Mouse (Mus musculus) CH12.LX (cell line): ENCODE measurements at regions not wholly inside any gene's neighbourhood (a gene's known extent, or its start where the extent isn't known, plus 50 kb on each side); places are given as distances from the start of the nearest gene placed in this dataset.

Experiments used
- DNase-seq: peaks from one replicate; pipeline ENCODE4 v3.0.0-alpha.2; 2013; ENCODE audit errors: extremely low read depth
- H3K27ac ChIP-seq: 2 replicates; pipeline ENCODE4 v1.5.1; 2012; ENCODE audit warnings: low read depth, mild to moderate bottlenecking, control low read depth, moderate library complexity; ENCODE audit not compliant: insufficient read depth
- H3K27me3 ChIP-seq: replicated peaks from 2 replicates; pipeline ENCODE3; 2012; ENCODE audit warnings: inconsistent platforms
- H3K36me3 ChIP-seq, 2 experiments: replicated peaks in 1 of 2; 2 replicates each; pipeline versions ENCODE3 to v1.6.1; 2012; ENCODE audit warnings: inconsistent platforms in 1 of 2, low read length in 1 of 2, mild to moderate bottlenecking in 1 of 2, mixed read lengths in 1 of 2, moderate library complexity in 1 of 2; ENCODE audit not compliant: control insufficient read depth in 1 of 2, insufficient read depth in 1 of 2
- H3K4me1 ChIP-seq, 2 experiments: 2 replicates each; pipeline ENCODE4 v1.6.1; 2012; ENCODE audit warnings: inconsistent platforms in 1 of 2, moderate library complexity in 1 of 2; ENCODE audit not compliant: insufficient read depth in 2 of 2, control insufficient read depth in 1 of 2
- H3K4me2 ChIP-seq: 2 replicates; pipeline ENCODE4 v1.6.1; 2012; ENCODE audit warnings: low read depth, mild to moderate bottlenecking, control low read depth; ENCODE audit not compliant: poor library complexity, insufficient read depth, severe bottlenecking
- H3K4me3 ChIP-seq, 3 experiments: fragments of 150-350 bp in 1 of 3; sonication (generic) in 1 of 3; replicated peaks in 1 of 3; 2 replicates each; pipeline versions ENCODE3 to v1.5.1; 2011 to 2012; ENCODE audit warnings: low read depth in 2 of 3, low read length in 2 of 3, mild to moderate bottlenecking in 2 of 3, moderate library complexity in 2 of 3, control low read depth in 1 of 3, improper control_type of control experiment in 1 of 3, inconsistent platforms in 1 of 3, mixed read lengths in 1 of 3; ENCODE audit not compliant: poor library complexity in 1 of 3
- H3K79me2 ChIP-seq: replicated peaks from 2 replicates; pipeline ENCODE4 v1.6.1; 2012; ENCODE audit warnings: mild to moderate bottlenecking, moderate library complexity; ENCODE audit not compliant: control insufficient read depth, poor library complexity, insufficient read depth, severe bottlenecking; ENCODE audit errors: extremely low read depth
- H3K9ac ChIP-seq: 2 replicates; pipeline ENCODE4 v1.6.1; 2012; ENCODE audit warnings: low read depth, mild to moderate bottlenecking, control low read depth, moderate library complexity; ENCODE audit not compliant: insufficient read depth
- H3K9me3 ChIP-seq: replicated peaks from 2 replicates; pipeline ENCODE3; 2012; ENCODE audit warnings: low read length, inconsistent platforms, mixed read lengths
- BHLHE40 ChIP-seq: IDR thresholded peaks from 2 replicates; pipeline ENCODE4 v1.6.1; 2011; ENCODE audit warnings: mild to moderate bottlenecking, low read depth, low read length, improper control_type of control experiment
- CHD2 ChIP-seq: IDR thresholded peaks from 2 replicates; pipeline ENCODE4 v1.6.1; 2011; ENCODE audit warnings: low read length, improper control_type of control experiment
- CTCF ChIP-seq, 2 experiments: IDR thresholded peaks in 1 of 2; conservative IDR thresholded peaks in 1 of 2; 2 replicates each; pipeline ENCODE4 v1.5.1; 2011 to 2012; ENCODE audit warnings: low read depth in 2 of 2, low read length in 2 of 2, improper control_type of control experiment in 1 of 2, inconsistent platforms in 1 of 2, mild to moderate bottlenecking in 1 of 2, moderate library complexity in 1 of 2
- ELF1 ChIP-seq: IDR thresholded peaks from 2 replicates; pipeline ENCODE4 v1.6.1; 2014; ENCODE audit warnings: low read depth, mild to moderate bottlenecking, inconsistent platforms, low read length, improper control_type of control experiment
- EP300 ChIP-seq: IDR thresholded peaks from 2 replicates; pipeline ENCODE4 v1.6.1; 2011; ENCODE audit warnings: low read length, improper control_type of control experiment
- GABPA ChIP-seq: IDR thresholded peaks from 2 replicates; pipeline ENCODE4 v1.6.1; 2012; ENCODE audit warnings: low read depth, low read length, improper control_type of control experiment, inconsistent platforms; ENCODE audit not compliant: insufficient replicate concordance
- IRF4 ChIP-seq: IDR thresholded peaks from 2 replicates; pipeline ENCODE4 v1.6.1; 2014; ENCODE audit warnings: low read depth, mild to moderate bottlenecking, inconsistent platforms, low read length, improper control_type of control experiment
- JUN ChIP-seq: IDR thresholded peaks from 2 replicates; pipeline ENCODE4 v1.6.1; 2011; ENCODE audit warnings: low read depth, mild to moderate bottlenecking, low read length, improper control_type of control experiment, moderate library complexity; ENCODE audit not compliant: insufficient read depth
- JUND ChIP-seq: conservative IDR thresholded peaks from 2 replicates; pipeline ENCODE4 v1.6.1; 2011; ENCODE audit warnings: low read depth, low read length, improper control_type of control experiment
- MAFK ChIP-seq: IDR thresholded peaks from 2 replicates; pipeline ENCODE4 v1.6.1; 2011; ENCODE audit warnings: low read length, improper control_type of control experiment; ENCODE audit not compliant: insufficient replicate concordance
- MAZ ChIP-seq: IDR thresholded peaks from 2 replicates; pipeline ENCODE4 v1.6.1; 2012; ENCODE audit warnings: low read depth, mild to moderate bottlenecking, inconsistent platforms, low read length, improper control_type of control experiment, moderate library complexity
- MYC ChIP-seq: IDR thresholded peaks from 2 replicates; pipeline ENCODE4 v1.6.1; 2011; ENCODE audit warnings: low read depth, mild to moderate bottlenecking, improper control_type of control experiment, low read length
- NELFE ChIP-seq: IDR thresholded peaks from 2 replicates; pipeline ENCODE4 v1.6.1; 2011; ENCODE audit warnings: low read depth, low read length, improper control_type of control experiment
- NRF1 ChIP-seq: IDR thresholded peaks from 2 replicates; pipeline ENCODE4 v1.6.1; 2014; ENCODE audit warnings: low read depth, mild to moderate bottlenecking, inconsistent platforms, low read length, improper control_type of control experiment, moderate library complexity
- POLR2A ChIP-seq: IDR thresholded peaks from 2 replicates; pipeline ENCODE4 v1.6.1; 2011; ENCODE audit warnings: low read depth, mild to moderate bottlenecking, improper control_type of control experiment, low read length
- POLR2AphosphoS2 ChIP-seq: IDR thresholded peaks from 2 replicates; pipeline ENCODE4 v1.6.1; 2011; ENCODE audit warnings: low read depth, low read length, improper control_type of control experiment
- RCOR1 ChIP-seq: conservative IDR thresholded peaks from 2 replicates; pipeline ENCODE4 v1.6.1; 2012; ENCODE audit warnings: low read depth, mild to moderate bottlenecking, inconsistent platforms, low read length, improper control_type of control experiment
- UBTF ChIP-seq: IDR thresholded peaks from 2 replicates; pipeline ENCODE4 v1.6.1; 2012; ENCODE audit warnings: low read depth, mild to moderate bottlenecking, inconsistent platforms, low read length, improper control_type of control experiment, moderate library complexity
- USF2 ChIP-seq: conservative IDR thresholded peaks from 2 replicates; pipeline ENCODE4 v1.6.1; 2011; ENCODE audit warnings: low read depth, low read length, improper control_type of control experiment
- ZKSCAN1 ChIP-seq: IDR thresholded peaks from 2 replicates; pipeline ENCODE4 v1.6.1; 2012; ENCODE audit warnings: low read depth, inconsistent platforms, low read length, improper control_type of control experiment, borderline replicate concordance
- ZNF384 ChIP-seq: IDR thresholded peaks from 2 replicates; pipeline ENCODE4 v1.6.1; 2012; ENCODE audit warnings: low read depth, low read length, improper control_type of control experiment, inconsistent platforms
- dilution Hi-C: fragments of 300-500 bp; cut with MboI; formaldehyde crosslinking; loops from 2 replicates; pipeline ENCODE4 v1.14.3; 2020; ENCODE audit warnings: low sequenced_read_pairs; ENCODE audit not compliant: extremely low pct_unique_long_range_greater_than_20kb, extremely low pct_ligation_motif_present
- in situ Hi-C: fragments of 300-500 bp; cut with MboI; formaldehyde crosslinking; loops from 3 replicates; pipeline ENCODE4 v1.14.3; 2019; ENCODE audit warnings: low sequenced_read_pairs, low pct_ligation_motif_present, low pct_unique_long_range_greater_than_20kb, mixed read lengths

DNA sequence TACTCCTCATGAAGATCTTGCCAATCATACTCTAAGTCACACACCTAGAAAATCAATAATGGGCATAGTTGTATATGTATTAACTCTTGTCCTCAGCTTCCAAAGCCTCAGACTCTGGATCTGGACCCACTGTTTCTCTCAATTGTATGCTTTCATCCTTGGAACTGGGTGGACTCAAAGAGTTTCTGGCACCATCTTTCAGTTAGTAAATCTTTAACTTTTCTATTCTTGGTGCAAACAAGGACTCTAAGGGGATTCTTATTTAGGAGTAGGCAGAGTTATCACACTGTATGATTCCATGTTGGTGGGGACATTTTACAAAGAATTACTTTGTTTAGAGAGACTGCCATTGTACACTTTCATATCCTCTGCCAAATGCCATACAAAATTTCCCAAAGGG, 156.0 kb downstream of the Hnmt start:
- Histone ChIP-seq H3K4me3 (no peak overlapping the region), H3K36me3 (no peaks in the 10 kb centered on the region), H3K27ac (no peak overlapping the region)
- TF ChIP-seq ELF1, result no peak
- no peak for TF ChIP-seq BHLHE40
- TF ChIP-seq EP300, result no peak
- no peak for TF ChIP-seq JUN
- no peak for TF ChIP-seq IRF4
- TF ChIP-seq MYC, result no peak
- TF ChIP-seq MAFK, result no peak
- TF ChIP-seq MAZ, result no peak
- no peak for TF ChIP-seq NRF1
- TF ChIP-seq UBTF, result no peak
- TF ChIP-seq, all 38 proteins: peak for 0
- dilution Hi-C loops, result no loop called here
- H3K4me1 ChIP-seq, result peaks cover 4 to 5% of the 10 kb centered on the region in 2 experiments; a peak in 2 of 4 replicates
- no peak overlapping the region for H3K9ac ChIP-seq
- DNase-seq, result no peak
- no peaks in the 10 kb centered on the region for H3K79me2 ChIP-seq
- in situ Hi-C loops, result no loop called here
- H3K4me2 ChIP-seq, result no peak overlapping the region
- no peaks in the 10 kb centered on the region for H3K27me3 ChIP-seq
- no peaks in the 10 kb centered on the region for H3K9me3 ChIP-seq

DNA sequence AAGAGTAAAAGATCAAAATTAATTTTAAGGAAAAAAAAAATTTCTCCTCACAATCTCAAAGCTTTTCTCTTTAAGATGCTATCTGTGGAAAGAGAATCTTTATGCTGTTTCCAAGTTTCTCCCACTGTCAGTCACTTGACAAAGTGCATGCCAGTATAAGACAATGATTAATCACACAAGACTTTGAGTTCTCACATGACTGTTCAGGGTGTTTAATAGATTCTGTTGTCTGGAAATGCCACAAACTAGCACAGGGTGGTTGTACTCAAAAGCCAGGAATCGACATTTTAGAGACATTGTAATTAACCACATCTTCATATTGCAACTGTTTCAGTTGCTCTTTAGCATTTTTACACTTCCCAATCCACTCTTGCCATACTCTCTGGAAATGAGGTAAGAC, 181.8 kb downstream of the Hnmt start:
- H3K9me3 ChIP-seq, result no peaks in the 10 kb centered on the region
- H3K4me2 ChIP-seq, result no peak overlapping the region
- dilution Hi-C loops, result no loop called here
- TF ChIP-seq ZNF384, result no peak
- TF ChIP-seq POLR2A, result no peak
- TF ChIP-seq RCOR1, result no peak
- no peak for TF ChIP-seq CTCF (conservative IDR thresholded peaks at IDR 0.05 in 1 of 2, IDR thresholded peaks at IDR 0.05 in 1 of 2; ENCODE audit: low read depth in 2 of 2, low read length in 2 of 2)
- no peak for TF ChIP-seq NELFE
- TF ChIP-seq NRF1, result no peak
- no peak for TF ChIP-seq MYC
- TF ChIP-seq JUND, result no peak
- TF ChIP-seq EP300, result no peak
- no peak for TF ChIP-seq GABPA
- TF ChIP-seq ZKSCAN1, result no peak
- TF ChIP-seq JUN, result no peak
- TF ChIP-seq POLR2AphosphoS2, result no peak
- no peak for TF ChIP-seq MAZ
- no peak for TF ChIP-seq IRF4
- TF ChIP-seq USF2, result no peak
- TF ChIP-seq CHD2, result no peak
- no peak overlapping the region for H3K4me3 ChIP-seq
- no peaks in the 10 kb centered on the region for H3K79me2 ChIP-seq
- no peak overlapping the region for H3K27ac ChIP-seq
- no peak for DNase-seq
- in situ Hi-C loops, result no loop called here
- no peaks in the 10 kb centered on the region for H3K27me3 ChIP-seq
- H3K36me3 ChIP-seq, result no peaks in the 10 kb centered on the region
- H3K4me1 ChIP-seq, result peaks cover 0 to 6% of the 10 kb centered on the region in 2 experiments; a peak in 2 of 4 replicates
- no peak overlapping the region for H3K9ac ChIP-seq
